Mouse (Mus musculus) forebrain, embryonic 12.5 days (tissue): ENCODE results near the gene Trpm2. TPM values are rescaled to one million over a fixed set of nuclear protein-coding genes. Genes with fewer than 3 reads are reported as not detected.

ENCODE experiments used
- polyA plus RNA-seq: library from polyadenylated mRNA; unstranded; fragments of >200 nt; fragmentation: Nextera tagmentation; extraction: Ambion mirVana; gene quantifications from 2 replicates; pipeline ENCODE4 v1.2.1, GENCODE M21; 2016

The Trpm2 gene
- polyA plus RNA-seq, 1 experiment from 2014 or later: 1.1 TPM

Other genes starting within 250 kb of the Trpm2 start
- not detected in 2 replicates for gene Krtap12-1, start 250.0 kb downstream of the Trpm2 start, polyA plus RNA-seq
- not detected in 2 replicates for gene Gm10100, start 244.1 kb downstream of the Trpm2 start, polyA plus RNA-seq
- not detected in 2 replicates for gene Gm18596, start 227.9 kb downstream of the Trpm2 start, polyA plus RNA-seq
- gene Gm9736, start 219.2 kb downstream of the Trpm2 start, polyA plus RNA-seq: not detected in 2 replicates
- gene Gm3233, start 210.9 kb downstream of the Trpm2 start, polyA plus RNA-seq: not detected in 2 replicates
- not detected in 2 replicates for gene Gm3238, start 199.2 kb downstream of the Trpm2 start, polyA plus RNA-seq
- gene Gm7138, start 193.6 kb downstream of the Trpm2 start, polyA plus RNA-seq: not detected in 2 replicates
- gene Gm3250, start 188.0 kb downstream of the Trpm2 start, polyA plus RNA-seq: not detected in 2 replicates
- not detected in 2 replicates for gene Gm7137, start 182.4 kb downstream of the Trpm2 start, polyA plus RNA-seq
- not detected in 2 replicates for gene Gm9639, start 175.5 kb downstream of the Trpm2 start, polyA plus RNA-seq
- not detected in 2 replicates for gene Gm19668, start 171.4 kb downstream of the Trpm2 start, polyA plus RNA-seq
- not detected in 2 replicates for gene Gm9507, start 158.7 kb downstream of the Trpm2 start, polyA plus RNA-seq
- gene Gm2696, start 155.9 kb downstream of the Trpm2 start, polyA plus RNA-seq: not detected in 2 replicates
- gene Krtap10-4, start 143.5 kb downstream of the Trpm2 start, polyA plus RNA-seq: not detected in 2 replicates
- gene Krtap10-10, start 134.6 kb downstream of the Trpm2 start, polyA plus RNA-seq: not detected in 2 replicates
- not detected in 2 replicates for gene Gm36176, start 123.8 kb downstream of the Trpm2 start, polyA plus RNA-seq
- gene Gm10318, start 117.7 kb downstream of the Trpm2 start, polyA plus RNA-seq: not detected in 2 replicates
- gene Gm3285, start 108.6 kb downstream of the Trpm2 start, polyA plus RNA-seq: not detected in 2 replicates
- 4.4 and 4.7 TPM in 2 replicates for gene Lrrc3, start 68.0 kb downstream of the Trpm2 start, polyA plus RNA-seq
- 28.1 and 32.2 TPM in 2 replicates for gene 1810043G02Rik, start 8.0 kb upstream of the Trpm2 start, polyA plus RNA-seq
- 134 and 135 TPM in 2 replicates for gene Pfkl, start 39.5 kb upstream of the Trpm2 start, polyA plus RNA-seq
- not detected in 2 replicates for gene Dnmt3l, start 71.4 kb upstream of the Trpm2 start, polyA plus RNA-seq
- gene Aire, start 73.0 kb upstream of the Trpm2 start, polyA plus RNA-seq: 0.11 and 0.19 TPM in 2 replicates
- gene Icosl, start 98.7 kb upstream of the Trpm2 start, polyA plus RNA-seq: 1.3 and 1.4 TPM in 2 replicates
- gene D10Jhu81e, start 199.2 kb upstream of the Trpm2 start, polyA plus RNA-seq: 17.4 and 23.9 TPM in 2 replicates
- 22.3 and 26.7 TPM in 2 replicates for gene Pwp2, start 214.6 kb upstream of the Trpm2 start, polyA plus RNA-seq